Mouse (Mus musculus) ES-E14 (cell line): Measurements from ENCODE around the gene Rsl1d1. TPM values are rescaled to one million over a fixed set of nuclear protein-coding genes. Genes with fewer than 3 reads are reported as not detected.

Source experiments
- DNase-seq: peaks from one replicate; pipeline ENCODE4 v3.0.0-alpha.2; 2013; ENCODE audit warnings: low read depth, low spot score
- H3K27ac ChIP-seq: 2 replicates; pipeline ENCODE4 v1.5.1; 2012; ENCODE audit warnings: low read depth, mild to moderate bottlenecking, low read length, moderate library complexity, mixed read lengths; ENCODE audit not compliant: poor library complexity, insufficient read depth, severe bottlenecking
- H3K36me3 ChIP-seq: 2 replicates; pipeline ENCODE4 v1.6.1; 2012; ENCODE audit warnings: mild to moderate bottlenecking, low read length, moderate library complexity, mixed read lengths; ENCODE audit not compliant: control insufficient read depth, poor library complexity, insufficient read depth, severe bottlenecking
- H3K4me1 ChIP-seq, 2 experiments: fragments of 150-350 bp in 1 of 2; sonication (generic) in 1 of 2; 2 replicates each; pipeline ENCODE4 v1.6.1; 2012; ENCODE audit warnings: low read length in 2 of 2, mild to moderate bottlenecking in 1 of 2, mixed read lengths in 1 of 2; ENCODE audit not compliant: control insufficient read depth in 2 of 2, insufficient read depth in 2 of 2, poor library complexity in 1 of 2
- H3K4me3 ChIP-seq, 2 experiments: fragments of 150-350 bp in 1 of 2; sonication (generic) in 1 of 2; 2 replicates each; pipeline ENCODE4 v1.5.1; 2012; ENCODE audit warnings: low read length in 2 of 2, low read depth in 1 of 2, mild to moderate bottlenecking in 1 of 2, mixed read lengths in 1 of 2; ENCODE audit not compliant: insufficient read depth in 1 of 2, poor library complexity in 1 of 2, severe bottlenecking in 1 of 2
- H3K9ac ChIP-seq: 2 replicates; pipeline ENCODE4 v1.6.1; 2012; ENCODE audit warnings: low read depth, mild to moderate bottlenecking, low read length, mixed read lengths; ENCODE audit not compliant: poor library complexity, insufficient read depth, severe bottlenecking
- H3K9me3 ChIP-seq: fragments of 150-350 bp; sonication (generic); 2 replicates; pipeline ENCODE4 v1.6.1; 2012; ENCODE audit warnings: low read depth, mild to moderate bottlenecking, low read length; ENCODE audit not compliant: control insufficient read depth, insufficient read depth
- CHD2 ChIP-seq: IDR thresholded peaks from 2 replicates; pipeline ENCODE4 v1.6.1; 2014; ENCODE audit warnings: mild to moderate bottlenecking, low read depth, low read length, inconsistent platforms
- HCFC1 ChIP-seq: IDR thresholded peaks from 2 replicates; pipeline ENCODE4 v1.6.1; 2012; ENCODE audit warnings: low read length, inconsistent platforms, borderline replicate concordance; ENCODE audit not compliant: insufficient read depth
- MAFK ChIP-seq: IDR thresholded peaks from 2 replicates; pipeline ENCODE4 v1.6.1; 2014; ENCODE audit warnings: mild to moderate bottlenecking, low read depth, low read length, inconsistent platforms; ENCODE audit not compliant: insufficient read depth
- ZC3H11A ChIP-seq: IDR thresholded peaks from 2 replicates; pipeline ENCODE4 v1.6.1; 2012; ENCODE audit warnings: low read depth, mild to moderate bottlenecking, inconsistent platforms, low read length, borderline replicate concordance
- ZNF384 ChIP-seq: IDR thresholded peaks from 2 replicates; pipeline ENCODE4 v1.6.1; 2012; ENCODE audit warnings: low read depth, low read length, inconsistent platforms
- in situ Hi-C, 2 experiments: fragments of 600-800 bp; cut with MboI; formaldehyde crosslinking; loops; one replicate each; pipeline ENCODE4 v1.15.1; 2025; ENCODE audit warnings: low sequenced_read_pairs in 2 of 2, inconsistent platforms in 1 of 2; ENCODE audit not compliant: unreplicated experiment in 2 of 2
- total RNA-seq: library from RNA; depleted of rRNA; stranded (reverse); fragments of 300-350 nt; gene quantifications from 2 replicates; pipeline ENCODE4 v1.2.3, GENCODE M21; 2012

Rsl1d1 gene
- total RNA-seq, 1 experiment: 203 TPM

- H3K9me3 ChIP-seq: no peaks in the 10 kb centered on the region
- peaks cover 0 to 7% of the 10 kb centered on the region in 2 experiments; a peak in 2 of 4 replicates for H3K4me1 ChIP-seq
- no peak for TF ChIP-seq ZC3H11A
- no peak for TF ChIP-seq ZNF384
- no peak for TF ChIP-seq MAFK
- TF ChIP-seq HCFC1: no peak
- TF ChIP-seq CHD2: no peak
- in situ Hi-C loops: no loop called here
- H3K9ac ChIP-seq: no peak overlapping the region
- peaks cover 68% of the 10 kb centered on the region for H3K36me3 ChIP-seq
- DNase-seq: no peak
- no peak overlapping the region for H3K4me3 ChIP-seq
- H3K27ac ChIP-seq: no peak overlapping the region
These were observed 6.1 kb downstream of the Rsl1d1 start for GRCm38 (mm10) chr16:11197052-11197451.

- Histone ChIP-seq H3K9me3 (no peaks in the 10 kb centered on the region), H3K9ac (no peak overlapping the region), H3K4me3 (no peak overlapping the region), H3K36me3 (peaks cover 45% of the 10 kb centered on the region), H3K4me1 (peaks cover 0 to 2% of the 10 kb centered on the region in 2 experiments; a peak in 1 of 4 replicates), H3K27ac (no peak overlapping the region)
- TF ChIP-seq MAFK (no peak), ZC3H11A (no peak), HCFC1 (no peak), ZNF384 (no peak), CHD2 (no peak)
- in situ Hi-C loops: no loop called here
- no peak for DNase-seq
These were observed 9.9 kb downstream of the Rsl1d1 start for GRCm38 (mm10) chr16:11193231-11193630.

GRCm38 (mm10) chr16:11190150-11190549 lies 13.0 kb downstream of the Rsl1d1 start:
- H3K9ac ChIP-seq: no peak overlapping the region

GRCm38 (mm10) chr16:11177404-11177803 lies 25.7 kb downstream of the Rsl1d1 start:
- H3K4me1 ChIP-seq: peaks cover 2% of the 10 kb centered on the region in 2 experiments; a peak in 2 of 4 replicates
- H3K36me3 ChIP-seq: no peaks in the 10 kb centered on the region
- H3K4me3 ChIP-seq: no peak overlapping the region
- H3K27ac ChIP-seq: no peak overlapping the region
- in situ Hi-C loops: no loop called here
- TF ChIP-seq ZNF384: no peak
- no peak for TF ChIP-seq ZC3H11A
- no peak for TF ChIP-seq MAFK
- TF ChIP-seq HCFC1: no peak
- TF ChIP-seq CHD2: no peak
- no peaks in the 10 kb centered on the region for H3K9me3 ChIP-seq
- H3K9ac ChIP-seq: no peak overlapping the region
- no peak for DNase-seq

More at GRCm38 (mm10) chr16:11190150-11190549, 13.0 kb downstream of the Rsl1d1 start:
- DNase-seq: no peak
- Histone ChIP-seq H3K36me3 (peaks cover 27% of the 10 kb centered on the region), H3K9me3 (no peaks in the 10 kb centered on the region), H3K27ac (no peak overlapping the region), H3K4me3 (no peak overlapping the region), H3K4me1 (peaks cover 0 to 2% of the 10 kb centered on the region in 2 experiments; a peak in 1 of 4 replicates)
- in situ Hi-C loops: no loop called here
- TF ChIP-seq HCFC1 (no peak), MAFK (no peak), CHD2 (no peak), ZNF384 (no peak), ZC3H11A (no peak)

GRCm38 (mm10) chr16:11176884-11177244 lies 26.3 kb downstream of the Rsl1d1 start:
- Histone ChIP-seq H3K27ac (no peak overlapping the region), H3K4me3 (peak overlapping the region; percentile 82 to 87), H3K4me1 (peaks cover 2 to 5% of the 10 kb centered on the region in 2 experiments; a peak in 2 of 4 replicates), H3K9ac (no peak overlapping the region; the same call in none of the 2 replicates), H3K36me3 (no peaks in the 10 kb centered on the region), H3K9me3 (no peaks in the 10 kb centered on the region)
- TF ChIP-seq ZNF384: no peak
- no peak for TF ChIP-seq ZC3H11A
- TF ChIP-seq MAFK: no peak
- TF ChIP-seq CHD2: no peak
- TF ChIP-seq HCFC1: no peak
- in situ Hi-C loops: no loop called here
- DNase-seq: no peak
